Mouse (Mus musculus): ENCODE data around the gene Cebpzos.

Cebpzos gene

GRCm38 (mm10) chr17:78942579-78942978 is 26.3 kb downstream of the Cebpzos start:
- no peak for DNase-seq

- no peak for DNase-seq
Measured at GRCm38 (mm10) chr17:78951225-78951624, 34.9 kb downstream of the Cebpzos start.

- DNase-seq, result no peak
Measured at GRCm38 (mm10) chr17:78952070-78952469, 35.8 kb downstream of the Cebpzos start.

GRCm38 (mm10) chr17:78953240-78953639 is 36.9 kb downstream of the Cebpzos start:
- DNase-seq, result peak; percentile 16

- DNase-seq, result no peak
Measured at GRCm38 (mm10) chr17:78959473-78959872, 43.2 kb downstream of the Cebpzos start.

- no peak for DNase-seq
Measured at GRCm38 (mm10) chr17:78964387-78964786, 48.1 kb downstream of the Cebpzos start.

- DNase-seq, result peak; percentile 59
Measured at GRCm38 (mm10) chr17:78966092-78966883, 50.0 kb downstream of the Cebpzos start.

- no peak for DNase-seq
Measured at GRCm38 (mm10) chr17:78968500-78968899, 52.2 kb downstream of the Cebpzos start.
